Mouse (Mus musculus) myocyte (in vitro differentiated cells): Measurements from ENCODE around the gene Plcb1.

Experiments used
- E2F4 ChIP-seq: IDR thresholded peaks from one replicate; pipeline ENCODE4 v1.6.1; 2011; ENCODE audit warnings: mild to moderate bottlenecking, control low read depth, moderate library complexity; ENCODE audit not compliant: insufficient read depth
- MYOD1 ChIP-seq, 3 experiments: IDR thresholded peaks; one replicate each; pipeline ENCODE4 v1.6.1; 2011; ENCODE audit warnings: control low read depth in 2 of 3, low read depth in 2 of 3, mild to moderate bottlenecking in 2 of 3, moderate library complexity in 1 of 3; ENCODE audit not compliant: insufficient read length in 2 of 3, control insufficient read depth in 1 of 3
- MYOG ChIP-seq, 3 experiments: IDR thresholded peaks; one replicate each; pipeline ENCODE4 v1.6.1; 2011; ENCODE audit warnings: control low read depth in 2 of 3, low read depth in 2 of 3, mild to moderate bottlenecking in 2 of 3; ENCODE audit not compliant: insufficient read length in 2 of 3, control insufficient read depth in 1 of 3, insufficient read depth in 1 of 3
- POLR2A ChIP-seq: IDR thresholded peaks from one replicate; pipeline ENCODE4 v1.6.1; 2011; ENCODE audit warnings: low read depth, mild to moderate bottlenecking, control low read depth, moderate library complexity; ENCODE audit not compliant: insufficient read length
- POLR2AphosphoS2 ChIP-seq: IDR thresholded peaks from one replicate; pipeline ENCODE4 v1.6.1; 2011; ENCODE audit warnings: low read depth, control low read depth; ENCODE audit not compliant: insufficient read length
- REST ChIP-seq: IDR thresholded peaks from one replicate; pipeline ENCODE4 v1.6.1; 2011; ENCODE audit warnings: mild to moderate bottlenecking, control low read depth, moderate library complexity; ENCODE audit not compliant: insufficient read depth, insufficient read length
- TCF12 ChIP-seq: IDR thresholded peaks from one replicate; pipeline ENCODE4 v1.6.1; 2011; ENCODE audit warnings: mild to moderate bottlenecking, control low read depth; ENCODE audit not compliant: poor library complexity, insufficient read depth, severe bottlenecking
- USF1 ChIP-seq: IDR thresholded peaks from one replicate; pipeline ENCODE4 v1.6.1; 2011; ENCODE audit warnings: low read depth, mild to moderate bottlenecking, control low read depth, moderate library complexity

DNA sequence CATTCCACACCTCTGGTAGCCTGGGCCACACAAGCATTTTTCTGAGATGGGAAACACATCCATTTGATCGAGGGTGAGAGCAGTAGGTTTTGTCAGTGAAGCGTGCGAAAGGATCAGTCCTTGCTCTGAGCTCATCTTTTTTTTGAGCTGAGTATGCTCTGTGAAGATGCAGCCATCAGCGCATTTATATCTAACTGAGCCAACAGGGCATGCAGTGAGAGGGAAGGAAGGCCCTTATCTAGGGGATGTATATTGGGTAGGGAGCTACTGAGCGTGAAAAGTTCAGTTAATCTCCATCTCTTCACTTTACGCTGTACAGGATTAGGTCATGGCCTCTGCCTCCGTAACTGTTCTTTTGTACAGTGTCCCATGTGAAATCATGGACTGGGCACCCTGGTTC lies 46.0 kb downstream of the Plcb1 start:
- no peak for TF ChIP-seq MYOD1 (IDR thresholded peaks at IDR 0.05; ENCODE audit: control insufficient read depth in 1 of 3, insufficient read length in 2 of 3, low read depth in 2 of 3)
- no peak for TF ChIP-seq REST
- TF ChIP-seq POLR2A = no peak
- no peak for TF ChIP-seq POLR2AphosphoS2
- TF ChIP-seq TCF12 = no peak
- TF ChIP-seq USF1 = no peak
- TF ChIP-seq MYOG (IDR thresholded peaks at IDR 0.05; ENCODE audit: control insufficient read depth in 1 of 3, insufficient read depth in 1 of 3, insufficient read length in 2 of 3, low read depth in 2 of 3) = no peak
- no peak for TF ChIP-seq E2F4
